Mouse (Mus musculus) hindbrain, embryonic 11.5 days (tissue): ENCODE data around the gene Hprt. TPM values are rescaled to one million over a fixed set of nuclear protein-coding genes. Genes with fewer than 3 reads are reported as not detected.

Source experiments
- ATAC-seq: fragments of 200-750 bp; cut with Nextera tagmentation; 2 replicates; pipeline ENCODE4 v1.8.0; 2017; ENCODE audit warnings: mild to moderate bottlenecking, moderate TSS enrichment, moderate library complexity; ENCODE audit not compliant: low FRiP score
- DNase-seq: peaks from one replicate; pipeline ENCODE4 v3.0.0-alpha.2; 2015; ENCODE audit warnings: low spot score
- H3K27ac ChIP-seq: fragments of 300-500 bp; sonication (generic); 2 replicates; pipeline ENCODE4 v1.5.1; 2014; ENCODE audit warnings: mild to moderate bottlenecking, low read depth, low read length
- H3K27me3 ChIP-seq: fragments of 300-500 bp; sonication (generic); 2 replicates; pipeline ENCODE4 v1.6.1; 2014; ENCODE audit warnings: mild to moderate bottlenecking, low read length, moderate library complexity, mixed read lengths; ENCODE audit not compliant: control insufficient read depth, insufficient read depth
- H3K36me3 ChIP-seq: fragments of 300-500 bp; sonication (generic); 2 replicates; pipeline ENCODE4 v1.6.1; 2014; ENCODE audit warnings: mild to moderate bottlenecking, low read length, moderate library complexity, mixed read lengths; ENCODE audit not compliant: control insufficient read depth, insufficient read depth
- H3K4me1 ChIP-seq: fragments of 300-500 bp; sonication (generic); replicated peaks from 2 replicates; pipeline ENCODE4 v1.6.1; 2014; ENCODE audit warnings: low read length, mixed read lengths; ENCODE audit not compliant: control insufficient read depth, insufficient read depth
- H3K4me2 ChIP-seq: fragments of 300-500 bp; sonication (generic); replicated peaks from 2 replicates; pipeline ENCODE4 v1.6.1; 2014; ENCODE audit warnings: mild to moderate bottlenecking, low read depth, low read length
- H3K4me3 ChIP-seq: fragments of 300-500 bp; sonication (generic); 2 replicates; pipeline ENCODE4 v1.5.1; 2014; ENCODE audit warnings: low read depth, low read length
- H3K9ac ChIP-seq: fragments of 300-500 bp; sonication (generic); 2 replicates; pipeline ENCODE4 v1.6.1; 2014; ENCODE audit warnings: low read depth, low read length
- H3K9me3 ChIP-seq: fragments of 300-500 bp; sonication (generic); 2 replicates; pipeline ENCODE4 v1.6.1; 2016; ENCODE audit warnings: low read length; ENCODE audit not compliant: control insufficient read depth
- WGBS: fragments of 180-500 bp; shearing (Covaris S2); extraction: QIAGEN DNeasy Blood & Tissue Kit; methylation state at CpG from one replicate; pipeline ENCODE4 v1.1.7; 2014; 5-methylcytosine and 5-hydroxymethylcytosine counted together
- polyA plus RNA-seq: library from polyadenylated mRNA; unstranded; fragments of >200 nt; fragmentation: Nextera tagmentation; extraction: Ambion mirVana; gene quantifications from 2 replicates; pipeline ENCODE4 v1.2.1, GENCODE M21; 2014

The Hprt gene
- polyA plus RNA-seq, 1 experiment from 2014 or later: 79.6 TPM

DNA sequence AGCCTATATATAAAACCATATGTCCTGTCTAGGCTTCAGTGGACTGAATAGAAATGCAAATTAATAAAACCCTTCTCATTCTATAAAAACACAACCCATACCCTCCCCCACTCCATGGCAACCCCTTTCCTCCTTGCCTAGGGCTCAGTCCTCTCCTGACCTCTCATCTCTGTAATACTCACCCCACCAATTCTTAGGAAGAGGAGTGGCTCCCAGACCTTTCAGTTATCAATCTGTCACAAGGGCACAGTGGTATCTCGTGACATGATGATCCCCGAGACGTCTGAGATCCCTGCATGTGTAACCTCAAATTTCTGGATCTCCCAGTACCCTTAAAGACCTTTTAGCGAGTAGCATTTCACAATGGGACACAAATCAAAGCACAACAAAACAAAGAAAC lies 61.3 kb downstream of the Hprt start:
- no peak overlapping the region for H3K27ac ChIP-seq
- H3K9ac ChIP-seq: no peak overlapping the region
- ATAC-seq (no peak), DNase-seq (no peak)
- no peak overlapping the region for H3K4me2 ChIP-seq
- no peaks in the 10 kb centered on the region for H3K9me3 ChIP-seq
- no peaks in the 10 kb centered on the region for H3K27me3 ChIP-seq
- no peaks in the 10 kb centered on the region for H3K4me1 ChIP-seq
- no peaks in the 10 kb centered on the region for H3K36me3 ChIP-seq
- 28% methylated on average over 4 of the region's 4 CpGs for WGBS
- H3K4me3 ChIP-seq: no peak overlapping the region

DNA sequence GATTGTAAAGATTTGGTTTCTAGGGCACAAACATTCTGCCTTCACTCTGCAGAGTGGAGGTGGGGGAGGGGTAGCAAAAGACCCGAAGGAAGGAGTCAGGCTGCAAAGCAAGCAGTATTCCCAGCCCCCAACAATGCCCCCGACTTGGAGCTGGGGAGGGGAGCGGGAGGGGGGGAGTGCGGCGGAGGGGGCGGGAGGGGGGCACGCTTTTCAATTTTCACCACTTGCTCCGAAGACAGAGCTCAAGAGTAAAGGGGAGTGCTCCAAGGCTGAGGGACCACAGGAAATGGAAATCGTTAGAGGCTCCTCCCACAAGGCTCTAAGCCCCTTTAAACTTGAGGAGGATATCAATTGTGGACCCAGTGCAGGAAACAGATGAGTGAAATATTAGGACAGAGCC lies 62.4 kb downstream of the Hprt start:
- no peak overlapping the region for H3K9ac ChIP-seq
- peak overlapping the region; percentile 33; the same call in 1 of the 2 replicates for H3K4me2 ChIP-seq
- H3K27ac ChIP-seq: no peak overlapping the region
- no peak for ATAC-seq
- no peaks in the 10 kb centered on the region for H3K4me1 ChIP-seq
- 14% methylated on average over 6 of the region's 9 CpGs for WGBS
- no peaks in the 10 kb centered on the region for H3K27me3 ChIP-seq
- DNase-seq: peak; percentile 36
- no peaks in the 10 kb centered on the region for H3K36me3 ChIP-seq
- H3K9me3 ChIP-seq: no peaks in the 10 kb centered on the region
- no peak overlapping the region for H3K4me3 ChIP-seq

- Histone ChIP-seq H3K36me3 (no peaks in the 10 kb centered on the region), H3K27ac (no peak overlapping the region), H3K27me3 (0 out of 2 replicates have a peak, but pooled peaks cover 2% of the 10 kb centered on the region), H3K4me2 (no peak overlapping the region; the same call in 1 of the 2 replicates), H3K4me1 (no peaks in the 10 kb centered on the region), H3K9ac (no peak overlapping the region), H3K4me3 (no peak overlapping the region), H3K9me3 (no peaks in the 10 kb centered on the region)
- DNase-seq (peak; percentile 31), ATAC-seq (0 out of 2 replicates have a peak, but pooled peaks have one; percentile 8)
- 18% methylated on average over 12 of the region's 13 CpGs for WGBS
Observed at GRCm38 (mm10) chrX:53052652-53053500, 64.9 kb downstream of the Hprt start.

DNA sequence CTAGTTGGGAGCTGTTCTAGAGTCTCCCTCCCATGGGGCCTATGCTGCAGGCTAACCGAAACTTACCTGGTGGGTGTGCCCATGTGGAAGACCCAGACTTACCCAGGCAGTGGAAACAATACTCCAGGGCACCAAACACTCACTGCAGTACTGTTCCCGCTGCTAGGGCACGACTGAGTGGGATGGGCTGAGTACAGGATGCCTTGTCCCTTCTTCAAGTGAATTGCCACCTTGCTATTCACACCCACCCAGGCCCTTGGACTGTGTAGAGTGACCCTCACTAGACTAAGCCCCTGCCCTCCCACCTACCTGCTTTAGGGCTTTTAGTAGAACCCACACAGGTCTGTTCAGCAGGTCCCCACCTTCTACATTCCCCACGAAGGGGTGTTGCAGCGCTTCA lies 65.9 kb downstream of the Hprt start:
- no peak overlapping the region for H3K4me2 ChIP-seq
- no peak for ATAC-seq

GRCm38 (mm10) chrX:53055771-53056170 lies 67.8 kb downstream of the Hprt start:
- peaks cover 2% of the 10 kb centered on the region; the same call in 1 of the 2 replicates for H3K27me3 ChIP-seq
- no peaks in the 10 kb centered on the region for H3K36me3 ChIP-seq
- peak overlapping the region; percentile 44 for H3K4me3 ChIP-seq
- no peak overlapping the region for H3K9ac ChIP-seq
- H3K9me3 ChIP-seq: no peaks in the 10 kb centered on the region
- ATAC-seq (no peak), DNase-seq (peak; percentile 16)
- no peak overlapping the region for H3K27ac ChIP-seq
- 16% methylated on average over 9 of the region's 9 CpGs for whole genome bisulfite sequencing
- H3K4me1 ChIP-seq: no peaks in the 10 kb centered on the region
- H3K4me2 ChIP-seq: peak overlapping the region; percentile 53; the same call in 1 of the 2 replicates

More for the DNA sequence above, 65.9 kb downstream of the Hprt start:
- DNase-seq: no peak
- Histone ChIP-seq H3K4me3 (no peak overlapping the region), H3K36me3 (no peaks in the 10 kb centered on the region), H3K4me1 (no peaks in the 10 kb centered on the region), H3K27me3 (0 out of 2 replicates have a peak, but pooled peaks cover 2% of the 10 kb centered on the region), H3K9me3 (no peaks in the 10 kb centered on the region), H3K9ac (no peak overlapping the region), H3K27ac (no peak overlapping the region)
- WGBS: 58% methylated on average over 5 of the region's 5 CpGs

DNA sequence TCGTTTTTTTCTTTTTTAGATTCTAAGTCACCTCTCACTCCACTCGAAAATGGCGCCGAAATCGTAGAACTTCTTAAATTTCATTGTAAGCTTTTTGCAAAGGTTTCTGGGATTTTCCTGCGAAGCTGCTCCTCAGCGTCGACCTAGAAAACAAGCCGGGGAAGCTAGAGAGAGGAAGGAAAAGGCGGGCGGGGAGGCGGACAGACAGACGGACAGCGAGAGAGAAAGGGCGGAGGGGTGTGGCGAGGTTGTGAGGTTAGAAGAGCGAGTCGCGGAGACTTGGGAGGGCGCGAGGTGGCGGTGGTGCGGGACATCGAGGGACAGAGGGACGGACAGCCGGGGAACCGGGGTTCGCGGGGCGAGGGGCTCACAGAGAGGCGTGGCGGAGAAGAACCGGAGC lies 68.7 kb downstream of the Hprt start:
- ATAC-seq (peak; percentile 65), DNase-seq (peak; percentile 55)
- peak overlapping the region; percentile 53 for H3K4me2 ChIP-seq
- no peaks in the 10 kb centered on the region for H3K9me3 ChIP-seq
- WGBS: 22% methylated on average over 33 of the region's 33 CpGs
- H3K9ac ChIP-seq: peak overlapping the region; percentile 50; the same call in 1 of the 2 replicates
- no peaks in the 10 kb centered on the region for H3K36me3 ChIP-seq
- H3K4me1 ChIP-seq: no peaks in the 10 kb centered on the region
- peak overlapping the region; percentile 17; the same call in 1 of the 2 replicates for H3K27ac ChIP-seq
- peak overlapping the region; percentile 44 for H3K4me3 ChIP-seq
- H3K27me3 ChIP-seq: peaks cover 2% of the 10 kb centered on the region; the same call in 1 of the 2 replicates

DNA sequence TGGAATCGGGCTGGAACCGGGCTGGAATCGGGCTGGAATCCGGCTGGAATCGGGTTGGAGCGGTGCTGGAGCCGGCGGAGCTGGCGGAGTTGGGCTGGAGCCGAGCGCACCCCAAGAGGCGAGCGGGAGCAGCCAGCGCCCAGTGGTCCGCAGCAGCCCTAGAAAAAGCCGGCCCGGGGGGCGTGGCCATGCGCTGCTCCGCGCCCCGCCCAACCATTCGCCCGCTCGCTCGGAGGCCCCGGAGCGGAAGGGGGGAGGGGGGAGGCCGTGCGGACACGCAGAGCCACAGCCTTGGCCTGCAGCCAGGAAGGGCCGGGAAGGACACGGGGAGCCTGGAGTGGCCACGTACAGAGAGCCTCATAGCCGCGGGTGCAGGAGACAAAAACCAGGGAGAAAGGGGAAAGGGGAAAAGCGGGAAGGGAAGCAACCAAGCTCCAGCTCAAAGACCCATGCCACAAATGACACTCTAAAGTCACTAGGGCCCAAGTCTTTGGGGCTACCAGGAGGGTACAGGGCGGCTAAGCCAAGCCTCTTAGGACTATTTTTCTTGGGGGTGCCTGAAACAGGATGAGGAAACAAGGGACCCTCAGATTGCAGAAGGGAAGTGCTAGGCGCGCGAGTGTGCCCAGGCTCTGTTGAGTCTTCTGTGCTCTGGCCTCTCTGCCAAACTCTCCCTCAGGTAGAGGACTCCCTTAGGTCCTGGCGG lies 69.3 kb downstream of the Hprt start:
- Histone ChIP-seq H3K9me3 (no peaks in the 10 kb centered on the region), H3K4me3 (peak overlapping the region; percentile 44), H3K9ac (peak overlapping the region; percentile 50; the same call in 1 of the 2 replicates), H3K4me1 (no peaks in the 10 kb centered on the region), H3K27me3 (peaks cover 2% of the 10 kb centered on the region; the same call in 1 of the 2 replicates), H3K4me2 (peak overlapping the region; percentile 53), H3K27ac (peak overlapping the region; percentile 17; the same call in 1 of the 2 replicates), H3K36me3 (no peaks in the 10 kb centered on the region)
- 15% methylated on average over 36 of the region's 42 CpGs for WGBS
- ATAC-seq: peak; percentile 91
- DNase-seq: peak; percentile 86

GRCm38 (mm10) chrX:53057760-53058090 lies 69.8 kb downstream of the Hprt start:
- no peak overlapping the region for H3K9ac ChIP-seq
- peak overlapping the region; percentile 53; the same call in 1 of the 2 replicates for H3K4me2 ChIP-seq
- no peaks in the 10 kb centered on the region for H3K36me3 ChIP-seq
- H3K9me3 ChIP-seq: no peaks in the 10 kb centered on the region
- no peak overlapping the region for H3K27ac ChIP-seq
- no peak overlapping the region for H3K4me3 ChIP-seq
- H3K27me3 ChIP-seq: peaks cover 2% of the 10 kb centered on the region; the same call in 1 of the 2 replicates
- DNase-seq (no peak), ATAC-seq (no peak)
- H3K4me1 ChIP-seq: no peaks in the 10 kb centered on the region
- WGBS: 18% methylated on average over 6 of the region's 6 CpGs
